Mouse (Mus musculus): ENCODE results near the gene Stfa3. TPM values are rescaled to one million over a fixed set of nuclear protein-coding genes. Genes with fewer than 3 reads are reported as not detected.

The Stfa3 gene
- total and polyA plus RNA-seq, 3 experiments, result not detected

GRCm38 (mm10) chr16:36475530-36475929, 20.3 kb upstream of the Stfa3 start:
- no peak overlapping the region for H3K4me3 ChIP-seq (replicated peaks in 1 of 3; ENCODE audit: low read depth in 2 of 3, low read length in 2 of 3, poor library complexity in 1 of 3)
- no peak overlapping the region for H3K4me2 ChIP-seq (ENCODE audit: insufficient read depth, low read depth, poor library complexity, severe bottlenecking)
- no peak overlapping the region for H3K27ac ChIP-seq (ENCODE audit: insufficient read depth, low read depth)
- H3K36me3 ChIP-seq (replicated peaks in 1 of 2; ENCODE audit: control insufficient read depth in 1 of 2, insufficient read depth in 1 of 2, low read length in 1 of 2), result no peaks in the 10 kb centered on the region
- no peaks in the 10 kb centered on the region for H3K79me2 ChIP-seq (replicated peaks; ENCODE audit: control insufficient read depth, extremely low read depth, insufficient read depth, poor library complexity, severe bottlenecking)
- H3K9ac ChIP-seq (ENCODE audit: insufficient read depth, low read depth), result no peak overlapping the region
- dilution Hi-C loops (cut with MboI; ENCODE audit: extremely low pct_ligation_motif_present, extremely low pct_unique_long_range_greater_than_20kb, low sequenced_read_pairs), result no loop called here
- H3K9me3 ChIP-seq (replicated peaks; ENCODE audit: low read length), result peaks cover 10% of the 10 kb centered on the region
- H3K27me3 ChIP-seq (replicated peaks), result no peaks in the 10 kb centered on the region
- 0 out of 4 replicates have a peak, but pooled peaks of 1 of the 2 experiments have one; percentile 1 for TF ChIP-seq CTCF (conservative IDR thresholded peaks at IDR 0.05 in 1 of 2, IDR thresholded peaks at IDR 0.05 in 1 of 2; ENCODE audit: low read depth in 2 of 2, low read length in 2 of 2)
- no peak for TF ChIP-seq ZC3H11A (IDR thresholded peaks at IDR 0.05; ENCODE audit: low read depth, low read length)
- no peak for TF ChIP-seq MEF2A (IDR thresholded peaks at IDR 0.05; ENCODE audit: borderline replicate concordance, low read depth, low read length)
- peaks cover 0 to 5% of the 10 kb centered on the region in 2 experiments; a peak in 2 of 4 replicates for H3K4me1 ChIP-seq (ENCODE audit: control insufficient read depth in 1 of 2, insufficient read depth in 2 of 2)
- in situ Hi-C loops (cut with MboI; ENCODE audit: low pct_ligation_motif_present, low pct_unique_long_range_greater_than_20kb, low sequenced_read_pairs), result loop anchor here (5.0 kb wide), 1 partner anchor 242 kb away; no protein-coding TSS in a partner anchor
- no peak for DNase-seq (ENCODE audit: extremely low read depth)

GRCm38 (mm10) chr16:36474849-36475248, 19.7 kb upstream of the Stfa3 start:
- TF ChIP-seq NELFE (IDR thresholded peaks at IDR 0.05; ENCODE audit: low read depth, low read length), result no peak
- peak; percentile 50 for TF ChIP-seq JUN (IDR thresholded peaks at IDR 0.05; ENCODE audit: insufficient read depth, low read depth, low read length)
- no peak for TF ChIP-seq MYC (IDR thresholded peaks at IDR 0.05; ENCODE audit: low read depth, low read length)
- TF ChIP-seq CHD1 (IDR thresholded peaks at IDR 0.05; ENCODE audit: low read depth, low read length), result no peak
- 0 out of 2 replicates have a peak, but pooled peaks have one; percentile 26 for TF ChIP-seq JUND (conservative IDR thresholded peaks at IDR 0.05; ENCODE audit: low read depth, low read length)
- TF ChIP-seq BHLHE40 (IDR thresholded peaks at IDR 0.05; ENCODE audit: low read depth, low read length), result no peak
- no peak for TF ChIP-seq HCFC1 (IDR thresholded peaks at IDR 0.05; ENCODE audit: low read depth, low read length)
- TF ChIP-seq CHD2 (IDR thresholded peaks at IDR 0.05; ENCODE audit: low read length), result no peak
- TF ChIP-seq POLR2AphosphoS2 (IDR thresholded peaks at IDR 0.05; ENCODE audit: low read depth, low read length), result no peak
- no peak for TF ChIP-seq ZMIZ1 (IDR thresholded peaks at IDR 0.05; ENCODE audit: low read depth, low read length)
- no peak for TF ChIP-seq EP300 (IDR thresholded peaks at IDR 0.05; ENCODE audit: low read length)
- no peak for TF ChIP-seq SMC3 (IDR thresholded peaks at IDR 0.05; ENCODE audit: low read depth, low read length)
- in situ Hi-C loops (cut with MboI; ENCODE audit: low pct_ligation_motif_present, low pct_unique_long_range_greater_than_20kb, low sequenced_read_pairs), result loop anchor here (5.0 kb wide), 1 partner anchor 242 kb away; no protein-coding TSS in a partner anchor

More at GRCm38 (mm10) chr16:36474849-36475248, 19.7 kb upstream of the Stfa3 start:
- Histone ChIP-seq H3K9ac (ENCODE audit: insufficient read depth, low read depth) (no peak overlapping the region), H3K27me3 (replicated peaks) (no peaks in the 10 kb centered on the region), H3K79me2 (replicated peaks; ENCODE audit: control insufficient read depth, extremely low read depth, insufficient read depth, poor library complexity, severe bottlenecking) (no peaks in the 10 kb centered on the region), H3K36me3 (replicated peaks in 1 of 2; ENCODE audit: control insufficient read depth in 1 of 2, insufficient read depth in 1 of 2, low read length in 1 of 2) (no peaks in the 10 kb centered on the region), H3K4me3 (replicated peaks in 1 of 3; ENCODE audit: low read depth in 2 of 3, low read length in 2 of 3, poor library complexity in 1 of 3) (no peak overlapping the region), H3K27ac (ENCODE audit: insufficient read depth, low read depth) (no peak overlapping the region), H3K9me3 (replicated peaks; ENCODE audit: low read length) (peaks cover 6% of the 10 kb centered on the region), H3K4me1 (ENCODE audit: control insufficient read depth in 1 of 2, insufficient read depth in 2 of 2) (peaks cover 0 to 5% of the 10 kb centered on the region in 2 experiments; a peak in 2 of 4 replicates), H3K4me2 (ENCODE audit: insufficient read depth, low read depth, poor library complexity, severe bottlenecking) (no peak overlapping the region)
- no peak for DNase-seq (ENCODE audit: extremely low read depth)
- dilution Hi-C loops (cut with MboI; ENCODE audit: extremely low pct_ligation_motif_present, extremely low pct_unique_long_range_greater_than_20kb, low sequenced_read_pairs), result no loop called here
